Mouse (Mus musculus) heart, postnatal 0 days (tissue): Measurements from ENCODE around the gene Kdm5a. TPM values are rescaled to one million over a fixed set of nuclear protein-coding genes. Genes with fewer than 3 reads are reported as not detected.

Source experiments
- ATAC-seq: fragments of 200-750 bp; cut with Nextera tagmentation; 2 replicates; pipeline ENCODE4 v1.8.0; 2017; ENCODE audit warnings: low read depth, moderate number of reproducible peaks, moderate library complexity; ENCODE audit not compliant: insufficient read depth
- DNase-seq: peaks from one replicate; pipeline ENCODE4 v3.0.0-alpha.2; 2016; ENCODE audit warnings: low spot score
- H3K27ac ChIP-seq: fragments of 300-500 bp; sonication (generic); 2 replicates; pipeline ENCODE4 v1.5.1; 2014; ENCODE audit warnings: low read depth, mild to moderate bottlenecking
- H3K27me3 ChIP-seq: fragments of 300-500 bp; sonication (generic); 2 replicates; pipeline ENCODE4 v1.6.1; 2014; ENCODE audit warnings: low read length, mixed read lengths; ENCODE audit not compliant: control insufficient read depth, insufficient read depth
- H3K36me3 ChIP-seq: fragments of 300-500 bp; sonication (generic); replicated peaks from 2 replicates; pipeline ENCODE4 v1.6.1; 2014; ENCODE audit warnings: low read length, mixed read lengths; ENCODE audit not compliant: control insufficient read depth, insufficient read depth
- H3K4me1 ChIP-seq: fragments of 300-500 bp; sonication (generic); 2 replicates; pipeline ENCODE4 v1.6.1; 2014; ENCODE audit warnings: antibody characterized with exemption; ENCODE audit not compliant: control insufficient read depth, insufficient read depth
- H3K4me2 ChIP-seq: fragments of 300-500 bp; sonication (generic); 2 replicates; pipeline ENCODE4 v1.6.1; 2014; ENCODE audit warnings: low read depth, mild to moderate bottlenecking, low read length, moderate library complexity
- H3K4me3 ChIP-seq: fragments of 300-500 bp; sonication (generic); 2 replicates; pipeline ENCODE4 v1.5.1; 2014; ENCODE audit warnings: low read depth, low read length
- H3K9ac ChIP-seq: fragments of 300-500 bp; sonication (generic); replicated peaks from 2 replicates; pipeline ENCODE4 v1.6.1; 2014; ENCODE audit warnings: low read depth, low read length, mixed read lengths
- H3K9me3 ChIP-seq: fragments of 300-500 bp; sonication (generic); replicated peaks from 2 replicates; pipeline ENCODE4 v1.6.1; 2016; ENCODE audit warnings: low read length; ENCODE audit not compliant: control insufficient read depth
- CTCF ChIP-seq: IDR thresholded peaks from 2 replicates; pipeline ENCODE4 v1.5.1; 2016; ENCODE audit warnings: antibody characterized with exemption, control low read depth, low read depth
- EP300 ChIP-seq: IDR thresholded peaks from 2 replicates; pipeline ENCODE4 v1.6.1; 2016; ENCODE audit warnings: antibody characterized with exemption, low read depth
- WGBS: fragments of 180-500 bp; shearing (Covaris S2); extraction: QIAGEN DNeasy Blood & Tissue Kit; methylation state at CpG from one replicate; pipeline ENCODE4 v1.1.7; 2014; 5-methylcytosine and 5-hydroxymethylcytosine counted together
- polyA plus RNA-seq: library from polyadenylated mRNA; unstranded; fragments of >200 nt; fragmentation: Nextera tagmentation; extraction: Ambion mirVana; gene quantifications from 2 replicates; pipeline ENCODE4 v1.2.1, GENCODE M21; 2015
- total RNA-seq: library from RNA; depleted of rRNA; stranded (reverse); fragments of >200 nt; gene quantifications from 2 replicates; pipeline ENCODE4 v1.2.3, GENCODE M21; 2014; ENCODE audit warnings: low replicate concordance

Gene Kdm5a
- total and polyA plus RNA-seq, 2 experiments from 2014 or later: 21.5 to 34.6 TPM

DNA sequence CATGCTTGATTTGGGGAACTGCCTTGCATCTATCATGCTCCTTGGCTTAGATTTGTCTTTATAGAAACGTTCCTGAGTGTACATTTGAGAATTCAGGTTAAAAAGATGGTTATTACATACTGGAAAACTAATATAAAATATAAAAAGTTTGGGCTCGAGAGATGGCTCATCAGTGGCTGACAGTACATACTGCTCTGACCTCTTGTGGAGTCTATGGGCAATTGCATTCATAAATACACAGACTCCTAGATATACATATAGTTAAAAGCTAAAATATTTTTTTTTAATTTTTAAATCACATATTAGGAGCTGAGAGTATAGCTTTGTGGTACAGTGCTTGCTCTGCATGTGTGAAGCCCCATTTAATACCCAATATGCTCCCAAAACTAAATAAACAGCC, 31.6 kb upstream of the Kdm5a start:
- TF ChIP-seq CTCF (no peak; the same call in 1 of the 2 replicates), EP300 (no peak)
- ATAC-seq: no peak
- Histone ChIP-seq H3K4me1 (no peaks in the 10 kb centered on the region), H3K27ac (no peak overlapping the region), H3K36me3 (peaks cover 79% of the 10 kb centered on the region), H3K27me3 (no peaks in the 10 kb centered on the region), H3K4me2 (no peak overlapping the region), H3K4me3 (no peak overlapping the region), H3K9me3 (no peaks in the 10 kb centered on the region), H3K9ac (no peak overlapping the region)
- no peak for DNase-seq
- WGBS: 74% methylated on average over 2 of the region's 2 CpGs

DNA sequence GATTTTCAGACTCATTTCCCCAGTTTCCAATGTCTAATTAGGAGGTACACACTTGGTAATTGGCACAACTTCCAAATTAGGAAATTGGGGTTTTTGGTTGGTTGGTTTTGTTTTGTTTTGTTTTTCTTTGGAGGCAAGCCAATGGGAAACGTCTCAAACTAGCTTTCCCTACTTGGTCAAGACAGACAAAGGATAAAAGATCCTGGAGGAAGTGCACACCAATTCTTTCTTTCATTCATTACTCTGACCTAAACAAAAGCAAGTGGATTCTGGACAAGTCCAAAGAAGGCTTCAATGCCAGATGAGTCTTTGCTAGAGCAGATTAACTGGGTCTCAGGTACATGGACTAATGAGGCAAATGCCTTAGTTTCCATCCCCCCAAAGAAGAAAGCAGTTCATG, 19.9 kb upstream of the Kdm5a start:
- Histone ChIP-seq H3K4me3 (no peak overlapping the region), H3K4me2 (no peak overlapping the region), H3K4me1 (no peaks in the 10 kb centered on the region), H3K27me3 (no peaks in the 10 kb centered on the region), H3K27ac (no peak overlapping the region), H3K36me3 (peaks cover 66% of the 10 kb centered on the region), H3K9ac (no peak overlapping the region), H3K9me3 (no peaks in the 10 kb centered on the region)
- no peak for DNase-seq
- ATAC-seq: no peak
- 66% methylated on average over 1 of the region's 1 CpGs for WGBS
- TF ChIP-seq EP300 (no peak), CTCF (no peak)

DNA sequence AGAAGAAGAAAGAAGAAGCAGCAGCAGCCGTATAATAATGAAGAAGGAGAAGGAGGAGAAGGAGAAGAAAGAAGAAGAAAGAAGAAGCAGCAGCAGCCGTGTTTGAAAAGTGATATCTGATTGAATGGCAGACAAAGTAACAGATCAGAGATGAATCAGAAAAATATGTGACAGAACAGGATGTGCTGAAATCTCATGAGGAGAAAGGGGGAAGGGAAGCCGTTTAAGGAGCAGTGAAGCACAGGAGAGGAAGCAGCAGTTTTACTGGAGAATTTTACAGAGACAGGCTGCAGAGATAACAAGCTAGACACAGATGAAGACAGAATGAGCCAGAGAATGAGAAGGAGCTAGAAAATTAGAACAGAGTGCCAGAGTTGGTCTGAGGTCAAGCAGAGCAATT, 14.9 kb upstream of the Kdm5a start:
- no peaks in the 10 kb centered on the region for H3K27me3 ChIP-seq
- no peak overlapping the region for H3K4me2 ChIP-seq
- WGBS: 76% methylated on average over 3 of the region's 3 CpGs
- H3K27ac ChIP-seq: no peak overlapping the region
- DNase-seq: no peak
- no peak for ATAC-seq
- H3K9me3 ChIP-seq: no peaks in the 10 kb centered on the region
- no peak overlapping the region for H3K9ac ChIP-seq
- TF ChIP-seq CTCF (no peak), EP300 (no peak)
- H3K36me3 ChIP-seq: peaks cover 55% of the 10 kb centered on the region
- no peak overlapping the region for H3K4me3 ChIP-seq
- no peaks in the 10 kb centered on the region for H3K4me1 ChIP-seq

DNA sequence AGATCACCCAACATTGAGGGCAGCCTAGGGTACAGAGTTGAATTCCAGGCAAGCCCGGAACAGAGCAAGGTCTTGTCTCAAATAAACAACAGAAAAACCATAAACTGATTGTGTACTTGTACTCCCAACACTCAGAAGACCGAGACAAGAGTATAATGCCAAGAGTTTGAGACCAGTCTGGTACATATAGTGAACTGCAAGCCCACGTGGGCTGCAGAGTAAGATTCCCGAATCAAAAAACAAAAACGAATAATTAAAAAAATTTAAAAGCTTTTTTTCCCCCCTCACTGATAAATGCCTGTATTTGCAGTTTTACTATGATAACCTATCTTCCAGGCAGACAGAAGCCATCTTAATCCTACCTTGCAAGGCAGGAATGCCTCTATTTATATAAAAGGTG, 7.4 kb upstream of the Kdm5a start:
- DNase-seq: no peak
- no peak for ATAC-seq
- Histone ChIP-seq H3K4me3 (peak overlapping the region; percentile 67), H3K9me3 (no peaks in the 10 kb centered on the region), H3K4me1 (peaks cover 5% of the 10 kb centered on the region; the same call in 1 of the 2 replicates), H3K27ac (peak overlapping the region; percentile 84), H3K27me3 (no peaks in the 10 kb centered on the region), H3K9ac (peak overlapping the region; percentile 68), H3K36me3 (no peaks in the 10 kb centered on the region; the same call in 1 of the 2 replicates), H3K4me2 (peak overlapping the region; percentile 81)
- TF ChIP-seq EP300 (no peak), CTCF (no peak)
- WGBS: 31% methylated on average over 5 of the region's 5 CpGs

DNA sequence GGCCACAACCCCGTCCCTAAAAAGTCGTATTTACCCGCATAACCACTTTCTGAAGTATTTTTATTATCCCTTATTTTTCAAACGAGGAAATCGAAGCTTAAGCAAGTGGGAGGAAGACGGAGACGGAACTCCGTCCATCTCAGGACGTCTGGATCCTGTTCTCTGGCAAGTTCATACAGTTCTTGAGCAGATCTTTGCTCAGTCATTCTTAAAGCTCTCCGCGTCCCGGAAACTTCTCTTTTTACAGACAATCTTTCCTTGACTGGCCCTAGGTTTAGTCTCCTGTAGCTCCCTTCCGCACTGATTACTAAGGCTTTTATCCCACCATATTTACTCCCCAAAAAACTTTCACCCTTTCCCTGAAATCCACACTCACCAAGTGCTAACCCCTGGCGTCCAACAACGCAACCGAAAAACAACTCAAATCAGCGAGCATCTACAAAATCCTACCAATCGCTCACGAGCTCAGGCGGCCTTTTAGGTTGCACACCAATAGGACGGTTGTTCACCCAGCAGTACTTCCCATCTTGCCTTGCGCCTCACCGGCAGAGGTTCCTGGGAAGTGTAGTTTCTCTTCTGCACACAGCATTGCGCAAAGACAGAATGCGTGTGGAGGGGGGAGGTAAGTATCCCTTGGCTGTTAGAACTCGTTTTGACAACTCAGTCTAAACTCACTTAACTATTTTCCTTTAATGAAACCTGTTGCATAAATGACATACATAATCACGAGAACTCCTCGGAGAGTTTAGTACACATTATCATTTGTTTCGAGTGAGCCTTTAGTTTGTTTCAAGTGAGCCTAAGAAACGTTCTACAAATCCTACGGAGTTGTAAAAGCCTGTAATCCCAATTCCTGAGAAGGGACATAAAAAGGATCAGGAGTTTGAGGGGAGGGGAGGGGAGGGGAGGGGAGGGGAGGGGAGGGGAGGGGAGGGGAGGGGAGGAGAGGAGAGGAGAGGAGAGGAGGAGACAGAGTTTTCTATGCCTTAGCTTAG, 6.7 kb upstream of the Kdm5a start:
- WGBS: under 1% methylated on average over 31 of the region's 31 CpGs
- Histone ChIP-seq H3K4me2 (peak overlapping the region; percentile 81), H3K27me3 (no peaks in the 10 kb centered on the region), H3K36me3 (no peaks in the 10 kb centered on the region; the same call in 1 of the 2 replicates), H3K9ac (peak overlapping the region; percentile 68), H3K9me3 (no peaks in the 10 kb centered on the region), H3K4me3 (peak overlapping the region; percentile 67), H3K4me1 (peaks cover 5% of the 10 kb centered on the region; the same call in 1 of the 2 replicates), H3K27ac (peak overlapping the region; percentile 84)
- peak; percentile 99 for ATAC-seq
- TF ChIP-seq EP300 (no peak), CTCF (peak; percentile 21; the same call in 1 of the 2 replicates)
- peak; percentile 98 for DNase-seq
